Mouse (Mus musculus) 416B (cell line): ENCODE data around the gene Galntl6.
A peak's percentile ranks its signal among the peaks of the same experiment; 100 is the strongest.

Source experiments
- DNase-seq: peaks from one replicate; pipeline ENCODE4 v3.0.0; 2011; ENCODE audit warnings: low read depth

The Galntl6 gene

GRCm38 (mm10) chr8:58258577-58259315 is 653.7 kb downstream of the Galntl6 start:
- DNase-seq, result no peak

GRCm38 (mm10) chr8:58253620-58254019 is 658.8 kb downstream of the Galntl6 start:
- DNase-seq, result no peak

GRCm38 (mm10) chr8:58244830-58245229 is 667.6 kb downstream of the Galntl6 start:
- peak; percentile 60 for DNase-seq

GRCm38 (mm10) chr8:58234220-58234619 is 678.2 kb downstream of the Galntl6 start:
- DNase-seq, result no peak

- DNase-seq, result no peak
Observed at GRCm38 (mm10) chr8:58228725-58229124, 683.7 kb downstream of the Galntl6 start.

GRCm38 (mm10) chr8:58217885-58218284 is 694.6 kb downstream of the Galntl6 start:
- no peak for DNase-seq

- DNase-seq, result no peak
Observed at GRCm38 (mm10) chr8:58189694-58190093, 722.7 kb downstream of the Galntl6 start.

GRCm38 (mm10) chr8:58146961-58147360 is 765.5 kb downstream of the Galntl6 start:
- peak; percentile 49 for DNase-seq

GRCm38 (mm10) chr8:58086733-58087132 is 825.7 kb downstream of the Galntl6 start:
- DNase-seq, result no peak

- no peak for DNase-seq
Observed at GRCm38 (mm10) chr8:58084931-58085330, 827.5 kb downstream of the Galntl6 start.

GRCm38 (mm10) chr8:58081715-58082114 is 830.7 kb downstream of the Galntl6 start:
- no peak for DNase-seq

- no peak for DNase-seq
Observed at GRCm38 (mm10) chr8:58074611-58075010, 837.8 kb downstream of the Galntl6 start.

- DNase-seq, result no peak
Observed at GRCm38 (mm10) chr8:58073733-58074132, 838.7 kb downstream of the Galntl6 start.

- no peak for DNase-seq
Observed at GRCm38 (mm10) chr8:58032271-58032670, 880.2 kb downstream of the Galntl6 start.

GRCm38 (mm10) chr8:58025558-58025957 is 886.9 kb downstream of the Galntl6 start:
- no peak for DNase-seq

- DNase-seq, result no peak
Observed at GRCm38 (mm10) chr8:58025094-58025493, 887.3 kb downstream of the Galntl6 start.

GRCm38 (mm10) chr8:58023426-58024176 is 888.8 kb downstream of the Galntl6 start:
- no peak for DNase-seq

GRCm38 (mm10) chr8:57989428-57990171 is 922.8 kb downstream of the Galntl6 start:
- no peak for DNase-seq

GRCm38 (mm10) chr8:57977372-57977771 is 935.1 kb downstream of the Galntl6 start:
- no peak for DNase-seq

- DNase-seq, result no peak
Observed at GRCm38 (mm10) chr8:57974093-57974492, 938.3 kb downstream of the Galntl6 start.

- no peak for DNase-seq
Observed at GRCm38 (mm10) chr8:57972832-57973231, 939.6 kb downstream of the Galntl6 start.

GRCm38 (mm10) chr8:57966676-57967075 is 945.8 kb downstream of the Galntl6 start:
- DNase-seq, result peak; percentile 33

GRCm38 (mm10) chr8:57965508-57965907 is 946.9 kb downstream of the Galntl6 start:
- DNase-seq, result no peak
